Mouse (Mus musculus): ENCODE measurements around the gene Bpifb9a. TPM values are rescaled to one million over a fixed set of nuclear protein-coding genes. Genes with fewer than 3 reads are reported as not detected.
"Not testable (repeated sequence)": the region's sequence is repeated elsewhere in the genome, so short reads cannot be mapped to it uniquely, and the experiment has no call there.

The Bpifb9a gene
- polyA plus RNA-seq, 1 experiment, result not detected

DNA sequence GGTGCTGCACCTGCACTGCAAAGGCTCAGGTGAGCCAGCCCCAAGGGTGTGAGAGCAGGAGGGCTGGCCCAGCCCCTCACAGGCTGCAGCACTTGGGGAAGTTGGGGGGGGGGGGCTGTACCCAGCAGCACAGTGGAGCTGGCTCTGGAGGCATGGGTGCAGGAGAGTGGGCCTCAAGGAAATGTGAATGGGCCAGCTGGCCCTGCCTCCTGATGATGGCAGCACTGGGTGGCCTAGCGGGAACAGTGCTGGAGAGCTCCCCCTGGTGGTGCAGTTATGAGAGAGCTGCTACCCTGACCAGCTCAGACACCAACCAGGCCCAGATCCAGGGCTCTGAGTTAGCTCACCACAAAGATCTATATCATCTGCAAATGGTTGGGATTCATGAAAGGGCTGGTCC is 42.8 kb downstream of the Bpifb9a start:
- H3K4me3 ChIP-seq (replicated peaks), result no peak overlapping the region
- no peaks in the 10 kb centered on the region for H3K4me1 ChIP-seq
- peaks cover 8% of the 10 kb centered on the region for H3K27me3 ChIP-seq (replicated peaks)
- no peaks in the 10 kb centered on the region for H3K36me3 ChIP-seq (replicated peaks; ENCODE audit: low read length)
- no peaks in the 10 kb centered on the region for H3K9me3 ChIP-seq
- no peak for TF ChIP-seq GATA1 (IDR thresholded peaks at IDR 0.05; ENCODE audit: borderline replicate concordance, low read length)
- no peak for TF ChIP-seq FLI1 (IDR thresholded peaks at IDR 0.05; ENCODE audit: low read length)

GRCm38 (mm10) chr2:154301763-154302162 is 44.1 kb downstream of the Bpifb9a start:
- Histone ChIP-seq H3K27me3 (replicated peaks) (peaks cover 8% of the 10 kb centered on the region), H3K4me3 (replicated peaks) (no peak overlapping the region), H3K36me3 (replicated peaks; ENCODE audit: low read length) (no peaks in the 10 kb centered on the region), H3K9me3 (no peaks in the 10 kb centered on the region), H3K4me1 (no peaks in the 10 kb centered on the region)
- TF ChIP-seq FLI1 (IDR thresholded peaks at IDR 0.05; ENCODE audit: low read length) (no peak), GATA1 (IDR thresholded peaks at IDR 0.05; ENCODE audit: borderline replicate concordance, low read length) (no peak)

- not testable (repeated sequence) for H3K4me3 ChIP-seq (replicated peaks); H3K27me3 ChIP-seq (replicated peaks); H3K36me3 ChIP-seq (replicated peaks; ENCODE audit: low read length); H3K9me3 ChIP-seq; H3K4me1 ChIP-seq
These were observed 47.0 kb downstream of the Bpifb9a start for GRCm38 (mm10) chr2:154304604-154305003.

- not testable (repeated sequence) for H3K27me3 ChIP-seq (replicated peaks); H3K36me3 ChIP-seq (replicated peaks; ENCODE audit: low read length); H3K4me3 ChIP-seq (replicated peaks); H3K9me3 ChIP-seq; H3K4me1 ChIP-seq
These were observed 49.3 kb downstream of the Bpifb9a start, which contains the start of gene Bpifb9b for GRCm38 (mm10) chr2:154306927-154307326. TSS of gene Bpifb9b (plus strand) at chr2:154307227.

GRCm38 (mm10) chr2:154313771-154314170 is 56.1 kb downstream of the Bpifb9a start:
- H3K36me3 ChIP-seq (replicated peaks; ENCODE audit: low read length); H3K9me3 ChIP-seq; H3K4me1 ChIP-seq; H3K4me3 ChIP-seq (replicated peaks); H3K27me3 ChIP-seq (replicated peaks): not testable (repeated sequence)

Other genes starting within 250 kb of the Bpifb9a start
- gene Bpifa2, start 249.6 kb upstream of the Bpifb9a start, polyA plus RNA-seq (2012; ENCODE audit: insufficient read depth, low replicate concordance), result not detected in 2 replicates
- gene Bpifa3, start 127.5 kb upstream of the Bpifb9a start, polyA plus RNA-seq (2012; ENCODE audit: insufficient read depth, low replicate concordance), result not detected in 2 replicates
- not detected in 2 replicates for gene Bpifa1, start 115.0 kb upstream of the Bpifb9a start, polyA plus RNA-seq (2012; ENCODE audit: insufficient read depth, low replicate concordance)
- gene Bpifa5, start 95.2 kb upstream of the Bpifb9a start, polyA plus RNA-seq (2012; ENCODE audit: insufficient read depth, low replicate concordance), result not detected in 2 replicates
- gene Bpifb1, start 67.0 kb upstream of the Bpifb9a start, polyA plus RNA-seq (2012; ENCODE audit: insufficient read depth, low replicate concordance), result not detected in 2 replicates
- not detected in 2 replicates for gene Bpifb5, start 34.1 kb upstream of the Bpifb9a start, polyA plus RNA-seq (2012; ENCODE audit: insufficient read depth, low replicate concordance)
- not detected in 2 replicates for gene Bpifb9b, start 49.4 kb downstream of the Bpifb9a start, polyA plus RNA-seq (2012; ENCODE audit: insufficient read depth, low replicate concordance)
- gene Cdk5rap1, start 115.2 kb downstream of the Bpifb9a start, polyA plus RNA-seq (2012; ENCODE audit: insufficient read depth, low replicate concordance), result 0.45 TPM in 1 of 2 replicates, not detected in the other
- 1.2 TPM in 1 of 2 replicates, not detected in the other for gene Snta1, start 150.2 kb downstream of the Bpifb9a start, polyA plus RNA-seq (2012; ENCODE audit: insufficient read depth, low replicate concordance)
- 1.2 and 3.0 TPM in 2 replicates for gene Cbfa2t2, start 178.6 kb downstream of the Bpifb9a start, polyA plus RNA-seq (2012; ENCODE audit: insufficient read depth, low replicate concordance)